In the genomic region with DNA sequence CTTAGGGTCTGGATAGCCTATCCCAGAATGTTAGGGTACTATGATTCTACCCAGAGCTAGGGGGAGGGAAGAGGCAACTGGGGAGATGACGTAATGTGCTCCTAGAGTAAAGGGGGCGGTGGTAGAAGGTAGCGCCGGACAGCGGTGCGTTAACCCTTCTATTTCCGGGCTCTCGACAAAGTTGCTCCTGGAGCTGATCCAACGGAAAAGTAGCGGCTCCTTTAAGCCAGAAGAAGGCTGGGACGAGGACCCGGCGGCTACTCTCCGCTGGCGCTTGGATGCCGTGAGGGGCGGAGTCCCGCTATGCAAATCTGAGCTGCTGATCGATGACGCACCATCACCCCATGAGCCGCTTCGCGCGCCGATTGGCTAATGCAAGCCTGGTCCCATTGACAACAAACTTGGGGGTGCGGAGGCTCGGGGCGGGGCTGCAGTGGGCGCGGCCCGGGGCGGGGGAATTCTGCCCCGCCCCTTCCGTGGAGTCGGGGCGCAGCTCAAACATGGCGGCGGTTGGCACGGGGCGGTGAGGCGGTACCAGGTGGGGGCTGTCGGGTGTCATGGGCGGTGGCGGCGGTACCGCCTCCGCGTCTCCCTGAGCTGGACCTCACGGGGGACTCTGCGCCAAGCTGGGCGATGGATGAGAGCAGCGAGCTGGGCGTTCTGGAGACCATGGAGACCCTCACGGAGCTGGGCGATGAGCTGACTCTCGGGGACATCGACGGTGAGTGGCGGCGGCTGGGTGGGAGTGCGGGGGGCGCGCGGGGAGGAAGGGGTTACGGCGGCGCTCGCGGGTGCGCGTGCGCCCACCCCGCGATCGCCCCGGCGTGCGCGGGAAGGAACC, we compare ENCODE assay signal across 8 mouse cellular contexts. TPM values are rescaled to one million over a fixed set of nuclear protein-coding genes. Genes with fewer than 3 reads are reported as not detected.
DNase-seq lines count a peak whose midpoint lies in the region; ATAC-seq lines count a peak whose summit lies in the region.

A gene (plus strand): TSS at position 412 of the 841 bp plus-strand sequence.

- peak; percentile 91 for ATAC-seq in megakaryocyte progenitor cell, adult 5-6 weeks (replicated peaks; ENCODE audit: poor library complexity)

- DNase-seq in adipocyte (ENCODE audit: low spot score): peak; percentile 99
- peak; percentile 100 for DNase-seq in embryo, embryonic 10 days (ENCODE audit: low spot score)
- peak; percentile 96 for DNase-seq in gastrocnemius, postnatal 10 days
- DNase-seq in induced T-regulatory cell, adult 2 months (ENCODE audit: low read depth): peak; percentile 100
- DNase-seq in left cerebral cortex, adult 9 months (ENCODE audit: low spot score in 2 of 2): peak; percentile 97 to 99
- DNase-seq in right cerebral cortex, postnatal 14 days: peak; percentile 98
- peak; percentile 96 to 98 for DNase-seq in urinary bladder, postnatal 36 days (ENCODE audit: low spot score in 2 of 2)

RNA-seq across cellular contexts. Expression of the gene that starts here (rescaled TPM):
- total RNA-seq in gastrocnemius, postnatal 10 days (2021): 10 to 100 TPM; 37.0 to 42.8 TPM
- total RNA-seq in megakaryocyte progenitor cell, adult 5-6 weeks (2015): 24.7 and 28.3 TPM in 2 replicates
- 21.0 and 23.7 TPM in 2 replicates for total RNA-seq in megakaryocyte progenitor cell, adult 5-6 weeks (2017)

Comparison
In these comparisons a context has a peak if more than half of its experiments do, and no peak if none do; other contexts are left out.
1. Peak in every context shown above with its lines: DNase-seq and ATAC-seq.